Mouse (Mus musculus) bone marrow, adult 2 months (tissue): ENCODE data around the gene Ankdd1b. TPM values are rescaled to one million over a fixed set of nuclear protein-coding genes. Genes with fewer than 3 reads are reported as not detected.

ENCODE experiments used
- H3K27ac ChIP-seq: fragments of 200-500 bp; 2 replicates; pipeline ENCODE4 v1.5.1; 2012; ENCODE audit warnings: low read depth, mild to moderate bottlenecking, control low read depth, inconsistent platforms, low read length; ENCODE audit not compliant: control insufficient read depth, poor library complexity, insufficient read depth
- H3K4me1 ChIP-seq: fragments of 200-500 bp; 2 replicates; pipeline ENCODE4 v1.6.1; 2011; ENCODE audit warnings: low read length; ENCODE audit not compliant: control insufficient read depth, insufficient read depth
- H3K4me3 ChIP-seq: fragments of 200-500 bp; replicated peaks from 2 replicates; pipeline ENCODE3; 2011; ENCODE audit warnings: mild to moderate bottlenecking, low read depth, low read length, control low read depth; ENCODE audit not compliant: control insufficient read depth
- CTCF ChIP-seq: fragments of 200-500 bp; IDR thresholded peaks from 2 replicates; pipeline ENCODE4 v1.5.1; 2011; ENCODE audit warnings: low read length, control low read depth; ENCODE audit not compliant: control insufficient read depth, insufficient read depth
- POLR2A ChIP-seq: fragments of 200-500 bp; IDR thresholded peaks from 2 replicates; pipeline ENCODE4 v1.6.1; 2011; ENCODE audit warnings: low read depth, mild to moderate bottlenecking, control low read depth, low read length, borderline replicate concordance; ENCODE audit not compliant: control insufficient read depth
- WGBS: fragments of 180-500 bp; shearing (Covaris S2); methylation state at CpG from one replicate; pipeline ENCODE4 v1.1.7; 2018; 5-methylcytosine and 5-hydroxymethylcytosine counted together
- polyA plus RNA-seq: library from polyadenylated mRNA; stranded (reverse); fragments of >200 nt; gene quantifications from 2 replicates; pipeline ENCODE4 v1.2.4, GENCODE M21; 2011; ENCODE audit warnings: low replicate concordance; ENCODE audit not compliant: missing spikeins, insufficient read depth, insufficient read length

Ankdd1b gene
- polyA plus RNA-seq, 1 experiment: not detected

- WGBS: 0% methylated on average over 2 of the region's 2 CpGs
- H3K27ac ChIP-seq: no peak overlapping the region
- TF ChIP-seq POLR2A (no peak), CTCF (peak; percentile 23; the same call in 1 of the 2 replicates)
- no peak overlapping the region for H3K4me3 ChIP-seq
- H3K4me1 ChIP-seq: no peaks in the 10 kb centered on the region
Measured at GRCm38 (mm10) chr13:96375519-96375918, 95.5 kb downstream of the Ankdd1b start.

Other genes starting within 250 kb of the Ankdd1b start
- gene Poc5, start 82.9 kb downstream of the Ankdd1b start, polyA plus RNA-seq: 7.5 and 11.2 TPM in 2 replicates
- gene Gm17622, start 19.5 kb upstream of the Ankdd1b start, polyA plus RNA-seq: not detected in 2 replicates
- 3.5 and 6.6 TPM in 2 replicates for gene Polk, start 71.4 kb upstream of the Ankdd1b start, polyA plus RNA-seq
- 10.9 and 18.0 TPM in 2 replicates for gene Col4a3bp, start 71.4 kb upstream of the Ankdd1b start, polyA plus RNA-seq
- gene Hmgcr, start 199.7 kb upstream of the Ankdd1b start, polyA plus RNA-seq: 12.8 and 16.2 TPM in 2 replicates